24 mouse cellular contexts compared by ENCODE assay signal in the genomic region with DNA sequence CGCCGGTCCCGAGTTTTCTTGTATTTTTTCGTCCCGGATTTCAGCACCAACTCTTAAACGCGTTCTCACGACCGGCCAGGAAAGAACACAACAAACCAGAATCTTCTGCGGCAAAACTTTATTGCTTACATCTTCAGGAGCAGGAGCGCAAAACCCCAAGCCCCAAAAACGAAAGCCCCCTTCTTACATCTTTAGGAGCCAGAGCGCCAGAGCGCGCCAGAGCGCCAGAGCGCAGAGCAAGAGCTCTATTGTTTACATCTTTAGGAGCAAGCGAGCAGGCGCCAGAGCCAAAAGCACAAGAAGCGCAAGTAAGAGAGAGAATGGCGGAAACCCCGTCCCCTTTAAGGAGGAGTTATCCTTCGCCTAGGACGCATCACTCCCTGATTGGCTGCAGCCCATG. TPM values are rescaled to one million over a fixed set of nuclear protein-coding genes. Genes with fewer than 3 reads are reported as not detected.
DNase-seq lines count a peak whose midpoint lies in the region; TF ChIP-seq lines count a peak whose summit lies in the region.
"Not testable (repeated sequence)": the region's sequence is repeated elsewhere in the genome, so short reads cannot be mapped to it uniquely, and the experiment has no call there.
"Had no signal": no experiment of that assay in that cellular context is flagged by ENCODE, and none has a peak within 500 bp of the region (broad histone marks: within the 10 kb centered on the region; RNA-seq: fewer than 3 reads in every experiment).

No protein-coding gene starts in this region.

- H3K36me3 ChIP-seq in heart, adult 2 months (ENCODE audit: control insufficient read depth, insufficient read depth, low read length), result not testable (repeated sequence)

- not testable (repeated sequence) for TF ChIP-seq EP300 in heart, adult 2 months (IDR thresholded peaks at IDR 0.05; ENCODE audit: insufficient read depth, low read depth, low read length)

- not testable (repeated sequence) for H3K4me1 ChIP-seq in heart, adult 2 months (ENCODE audit: control insufficient read depth, insufficient read depth, low read length)

- TF ChIP-seq CTCF in heart, adult 2 months (IDR thresholded peaks at IDR 0.05), result not testable (repeated sequence)

- TF ChIP-seq POLR2A in heart, adult 2 months (IDR thresholded peaks at IDR 0.05; ENCODE audit: insufficient read depth, low read depth, low read length), result not testable (repeated sequence)

- peak; percentile 1 for DNase-seq in adrenal gland, postnatal 10 days
- DNase-seq in cerebellum, postnatal 14 days, result peak; percentile 1 to 2
- peak; percentile 2 to 15 for DNase-seq in heart, adult 2 months
- peak; percentile 11 for DNase-seq in kidney, postnatal 10 days
- peak; percentile 3 to 27 for DNase-seq in lung, postnatal 4 days
- peak; percentile 1 to 6 for DNase-seq in spleen, adult 18-20 months
- DNase-seq in thymus, postnatal 14 days, result peak; percentile 3

- H3K27ac ChIP-seq in heart, adult 2 months, result not testable (repeated sequence)

- WGBS in heart, adult 2 months, result 95% methylated on average over 18 of the region's 24 CpGs

- H3K27me3 ChIP-seq in heart, adult 2 months (ENCODE audit: control insufficient read depth, insufficient read depth, low read length), result not testable (repeated sequence)

- not testable (repeated sequence) for H3K79me2 ChIP-seq in heart, adult 2 months (replicated peaks; ENCODE audit: control insufficient read depth, insufficient read depth, low read length)

- intact Hi-C loops in heart, adult 2 months (cut with DNase I), result not testable (repeated sequence)

- H3K4me3 ChIP-seq in heart, adult 2 months, result not testable (repeated sequence)

- not testable (repeated sequence) for H3K9ac ChIP-seq in heart, adult 2 months (ENCODE audit: low read depth, low read length)

RNA-seq across cellular contexts. Expression of gene Gm3667, which starts 10.1 kb away (rescaled TPM):
- under 1 TPM; 0.33 to 0.54 TPM for total RNA-seq in adrenal gland, postnatal 10 days (2021)
- total RNA-seq in heart, adult 2 months (2021), result not detected
- 0.25 TPM in 1 of 2 replicates, not detected in the other for polyA plus RNA-seq in heart, adult 2 months (2012; rRNA removed)
- total RNA-seq: common myeloid progenitor, adult 5-6 weeks; G1E had no signal
- polyA plus RNA-seq: erythroblast, embryonic 14.5 days; G1E had no signal

RNA-seq across cellular contexts. Expression of gene Gm3642, which starts 59.8 kb away (rescaled TPM):
- total RNA-seq in adrenal gland, postnatal 10 days (2021), result under 1 TPM in 1 of 2 experiments, not detected in 1; 0.42 TPM
- not detected for total RNA-seq in heart, adult 2 months (2021)
- polyA plus RNA-seq in heart, adult 2 months (2012; rRNA removed), result not detected in 2 replicates
- total RNA-seq: adrenal gland, adult 8-10 months; common myeloid progenitor, adult 5-6 weeks; gastrocnemius, adult 2 months; gastrocnemius, postnatal 4 days; heart, postnatal 36 days had no signal
- polyA plus RNA-seq: CD4-positive, CD25-positive, alpha-beta regulatory T cell, adult 4 months; cerebellum, adult 2 months; embryonic facial prominence, embryonic 11.5 days; embryonic facial prominence, embryonic 15.5 days; erythroblast, embryonic 14.5 days; forebrain, embryonic 10.5 days; forebrain, embryonic 14.5 days; G1E; heart, embryonic 12.5 days; heart, embryonic 16.5 days; hindbrain, embryonic 12.5 days; hindbrain, embryonic 16.5 days had no signal
